Mouse (Mus musculus) hindbrain, embryonic 16.5 days (tissue): ENCODE data around the gene Arrb2. TPM values are rescaled to one million over a fixed set of nuclear protein-coding genes. Genes with fewer than 3 reads are reported as not detected.
"Not testable (repeated sequence)": the region's sequence is repeated elsewhere in the genome, so short reads cannot be mapped to it uniquely, and the experiment has no call there.

Experiments
- ATAC-seq: fragments of 200-750 bp; cut with Nextera tagmentation; 2 replicates; pipeline ENCODE4 v1.8.0; 2017; ENCODE audit warnings: moderate TSS enrichment, moderate library complexity
- H3K27ac ChIP-seq: fragments of 300-500 bp; sonication (generic); 2 replicates; pipeline ENCODE4 v1.5.1; 2014; ENCODE audit warnings: low read depth, mild to moderate bottlenecking, control low read depth, low read length, moderate library complexity
- H3K27me3 ChIP-seq: fragments of 300-500 bp; sonication (generic); replicated peaks from 2 replicates; pipeline ENCODE4 v1.6.1; 2014; ENCODE audit warnings: low read length; ENCODE audit not compliant: control insufficient read depth, insufficient read depth
- H3K36me3 ChIP-seq: fragments of 300-500 bp; sonication (generic); 2 replicates; pipeline ENCODE4 v1.6.1; 2014; ENCODE audit warnings: mild to moderate bottlenecking, low read length, moderate library complexity, mixed read lengths; ENCODE audit not compliant: control insufficient read depth, insufficient read depth
- H3K4me1 ChIP-seq: fragments of 300-500 bp; sonication (generic); 2 replicates; pipeline ENCODE4 v1.6.1; 2014; ENCODE audit warnings: low read depth, low read length; ENCODE audit not compliant: control insufficient read depth, insufficient read depth
- H3K4me2 ChIP-seq: fragments of 300-500 bp; sonication (generic); 2 replicates; pipeline ENCODE4 v1.6.1; 2014; ENCODE audit warnings: mild to moderate bottlenecking, low read length, control low read depth, moderate library complexity
- H3K4me3 ChIP-seq: fragments of 300-500 bp; sonication (generic); 2 replicates; pipeline ENCODE4 v1.5.1; 2014; ENCODE audit warnings: mild to moderate bottlenecking, low read length, control low read depth, moderate library complexity
- H3K9ac ChIP-seq: fragments of 300-500 bp; sonication (generic); 2 replicates; pipeline ENCODE4 v1.6.1; 2014; ENCODE audit warnings: low read depth, mild to moderate bottlenecking, control low read depth, low read length, moderate library complexity
- H3K9me3 ChIP-seq: fragments of 300-500 bp; sonication (generic); 2 replicates; pipeline ENCODE4 v1.6.1; 2014; ENCODE audit warnings: mild to moderate bottlenecking, low read length, moderate library complexity; ENCODE audit not compliant: control insufficient read depth
- WGBS: fragments of 180-500 bp; shearing (Covaris S2); extraction: QIAGEN DNeasy Blood & Tissue Kit; methylation state at CpG from one replicate; pipeline ENCODE4 v1.1.7; 2014; 5-methylcytosine and 5-hydroxymethylcytosine counted together
- polyA plus RNA-seq: library from polyadenylated mRNA; unstranded; fragments of >200 nt; fragmentation: Nextera tagmentation; extraction: Ambion mirVana; gene quantifications from 2 replicates; pipeline ENCODE4 v1.2.1, GENCODE M21; 2015

The Arrb2 gene
- polyA plus RNA-seq, 1 experiment from 2014 or later = 54.9 TPM

DNA sequence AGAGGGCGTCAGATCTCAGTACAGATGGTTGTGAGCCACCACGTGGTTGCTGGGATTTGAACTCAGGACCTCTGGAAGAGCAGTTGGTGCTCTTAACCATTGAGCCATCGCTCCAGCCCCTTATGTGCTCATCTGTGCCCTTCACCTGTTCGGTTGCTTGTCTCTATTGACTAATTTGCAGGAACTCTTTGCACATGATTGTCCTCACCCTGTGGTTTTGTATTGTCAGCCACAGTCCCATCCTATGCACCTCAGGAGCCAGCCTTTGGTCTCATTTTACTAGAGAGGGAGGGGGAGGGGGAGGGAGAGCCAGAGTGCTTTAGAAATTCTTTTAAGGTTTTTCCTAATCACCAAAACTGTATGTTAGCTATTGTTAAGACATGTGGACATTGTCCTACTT is 14.2 kb upstream of the Arrb2 start:
- Histone ChIP-seq H3K4me1 (no peaks in the 10 kb centered on the region), H3K4me3 (no peak overlapping the region), H3K9ac (no peak overlapping the region), H3K27me3 (no peaks in the 10 kb centered on the region), H3K9me3 (no peaks in the 10 kb centered on the region), H3K4me2 (no peak overlapping the region), H3K27ac (no peak overlapping the region), H3K36me3 (no peaks in the 10 kb centered on the region)
- 65% methylated on average over 4 of the region's 4 CpGs for WGBS
- no peak for ATAC-seq

DNA sequence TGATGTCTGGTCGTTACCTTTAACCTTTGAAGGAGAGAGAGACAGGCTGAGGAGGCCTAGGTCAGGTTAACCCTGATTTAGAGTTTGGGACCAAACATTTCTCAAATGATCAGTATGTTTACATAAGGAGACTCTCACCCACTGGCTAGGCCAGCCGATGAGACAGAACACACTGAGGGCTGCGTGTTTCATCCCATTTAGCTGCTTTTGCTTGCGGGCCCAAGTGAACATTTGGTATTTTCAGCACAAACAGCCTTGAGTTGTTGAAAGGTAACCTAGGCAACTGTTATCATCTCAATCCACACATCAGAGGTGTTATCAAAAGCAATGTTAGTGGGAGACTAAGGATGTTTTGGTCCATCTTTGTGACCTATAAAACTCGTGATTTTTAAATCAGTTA is 12.9 kb upstream of the Arrb2 start:
- no peak overlapping the region for H3K9ac ChIP-seq
- no peak overlapping the region for H3K4me3 ChIP-seq
- H3K4me1 ChIP-seq = no peaks in the 10 kb centered on the region
- H3K9me3 ChIP-seq = no peaks in the 10 kb centered on the region
- no peak for ATAC-seq
- no peak overlapping the region for H3K27ac ChIP-seq
- no peak overlapping the region for H3K4me2 ChIP-seq
- WGBS = 74% methylated on average over 5 of the region's 5 CpGs
- no peaks in the 10 kb centered on the region for H3K36me3 ChIP-seq
- H3K27me3 ChIP-seq = no peaks in the 10 kb centered on the region

DNA sequence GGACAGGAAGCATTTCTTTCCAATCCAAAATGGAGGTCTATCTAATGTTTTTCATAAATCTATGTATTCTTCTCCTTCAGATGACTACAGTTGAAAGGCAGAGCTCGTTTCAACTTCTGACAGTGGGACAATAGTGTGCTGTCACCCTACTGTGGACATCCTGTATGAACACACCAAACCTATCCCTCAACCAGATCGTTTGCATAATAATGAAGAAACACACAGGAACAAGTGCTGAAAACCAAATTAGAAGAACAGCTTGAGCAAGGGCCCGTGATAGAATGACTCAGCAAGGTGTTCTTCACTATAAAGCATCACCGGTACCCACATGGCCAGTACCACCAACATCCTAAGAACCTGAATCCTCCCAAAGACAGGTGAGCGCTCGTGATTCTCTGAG is 5.8 kb upstream of the Arrb2 start:
- not testable (repeated sequence) for H3K4me2 ChIP-seq
- 70% methylated on average over 6 of the region's 6 CpGs for WGBS

DNA sequence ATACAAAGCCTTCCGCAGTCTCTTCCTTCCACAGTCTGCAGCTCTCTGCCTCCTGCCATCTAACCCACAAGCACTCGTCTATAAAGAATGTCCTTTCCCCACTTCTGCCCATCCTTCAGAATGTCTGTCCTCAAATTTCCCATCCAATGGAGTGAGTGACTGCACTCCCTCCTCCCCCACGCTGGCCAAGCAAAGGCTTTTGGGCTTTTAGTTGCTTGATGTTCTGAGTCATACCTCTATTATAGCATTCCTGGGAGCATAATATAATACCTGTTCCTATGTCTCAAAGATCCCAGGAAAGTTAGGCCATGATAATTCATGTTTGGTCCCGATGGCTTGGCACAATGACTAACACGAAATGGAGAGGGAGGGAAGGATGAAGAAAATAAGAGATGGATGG is 861 bp upstream of the Arrb2 start:
- ATAC-seq = no peak
- H3K4me1 ChIP-seq = peaks cover 17% of the 10 kb centered on the region
- peak overlapping the region; percentile 16 for H3K9ac ChIP-seq
- H3K27ac ChIP-seq = peak overlapping the region; percentile 56
- H3K4me3 ChIP-seq = peak overlapping the region; percentile 78
- H3K36me3 ChIP-seq = peaks cover 6% of the 10 kb centered on the region
- WGBS = 22% methylated on average over 5 of the region's 5 CpGs
- no peaks in the 10 kb centered on the region for H3K9me3 ChIP-seq
- no peaks in the 10 kb centered on the region for H3K27me3 ChIP-seq
- H3K4me2 ChIP-seq = peak overlapping the region; percentile 83

More for the DNA sequence above, 5.8 kb upstream of the Arrb2 start:
- not testable (repeated sequence) for H3K27me3 ChIP-seq, H3K4me3 ChIP-seq, ATAC-seq, H3K4me1 ChIP-seq, H3K27ac ChIP-seq, H3K9ac ChIP-seq, H3K9me3 ChIP-seq, H3K36me3 ChIP-seq

DNA sequence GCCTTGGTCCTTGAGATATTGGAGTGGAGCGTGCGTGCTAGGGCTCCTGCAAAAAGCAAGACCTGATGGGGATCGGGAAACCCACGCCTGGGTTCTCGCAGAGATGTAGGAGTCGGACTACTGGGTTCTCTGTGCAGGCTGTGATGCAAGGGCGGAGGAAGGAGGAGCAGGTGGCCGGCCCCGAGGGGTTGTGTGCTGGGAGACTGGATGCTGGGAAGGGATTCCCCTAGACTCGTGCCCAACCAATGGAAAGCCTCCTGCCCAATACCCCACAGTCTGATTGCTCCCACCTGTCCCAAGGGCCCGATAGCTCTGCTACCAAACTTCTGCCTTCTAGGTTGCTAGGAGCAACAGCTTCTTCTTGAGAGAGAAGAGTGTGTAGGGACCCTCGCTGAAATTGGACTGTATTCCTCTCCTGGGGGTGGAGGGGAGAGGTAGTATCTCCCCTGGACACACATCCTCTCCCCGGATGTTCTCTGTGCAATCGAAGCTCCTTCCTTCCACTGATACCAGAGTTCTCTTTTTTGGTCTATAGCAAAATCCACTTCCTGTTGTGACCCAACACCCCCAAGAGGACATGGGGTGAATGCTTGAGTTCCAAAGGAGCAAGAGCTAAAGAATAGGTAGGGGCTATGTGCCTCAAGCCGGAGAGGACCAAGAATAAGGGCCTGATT is 597 bp downstream of the Arrb2 start:
- Histone ChIP-seq H3K27me3 (no peaks in the 10 kb centered on the region), H3K27ac (peak overlapping the region; percentile 95), H3K9me3 (no peaks in the 10 kb centered on the region), H3K36me3 (peaks cover 18% of the 10 kb centered on the region), H3K4me2 (peak overlapping the region; percentile 83), H3K4me1 (peaks cover 17% of the 10 kb centered on the region), H3K4me3 (peak overlapping the region; percentile 78), H3K9ac (peak overlapping the region; percentile 95)
- 5% methylated on average over 15 of the region's 15 CpGs for WGBS
- peak; percentile 25 for ATAC-seq

DNA sequence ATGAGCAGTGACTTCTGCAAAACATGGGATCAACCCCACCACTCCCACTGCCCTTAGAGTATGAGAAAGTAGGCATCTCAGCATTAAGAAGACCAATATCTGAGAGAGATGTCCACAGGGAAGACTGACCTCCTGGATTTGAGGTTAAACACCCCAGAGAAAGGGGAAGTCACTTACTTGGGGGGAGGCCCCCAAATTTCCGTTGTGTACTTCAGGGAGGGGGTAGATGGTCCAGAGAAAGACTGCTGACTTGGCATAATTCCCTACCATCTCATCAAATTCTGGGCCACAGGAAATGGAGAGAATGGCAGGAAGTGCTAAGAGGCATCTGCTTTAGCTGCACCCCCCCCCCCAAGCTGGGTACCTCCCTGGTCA is 1.1 kb downstream of the Arrb2 start:
- H3K27ac ChIP-seq = no peak overlapping the region
- 89% methylated on average over 1 of the region's 1 CpGs for WGBS

GRCm38 (mm10) chr11:70433951-70434350 is 1.5 kb downstream of the Arrb2 start:
- H3K27ac ChIP-seq = no peak overlapping the region
- peaks cover 17% of the 10 kb centered on the region for H3K4me1 ChIP-seq
- peaks cover 28% of the 10 kb centered on the region for H3K36me3 ChIP-seq
- no peaks in the 10 kb centered on the region for H3K9me3 ChIP-seq
- ATAC-seq = no peak
- no peaks in the 10 kb centered on the region for H3K27me3 ChIP-seq
- peak overlapping the region; percentile 83 for H3K4me2 ChIP-seq
- peak overlapping the region; percentile 78 for H3K4me3 ChIP-seq
- peak overlapping the region; percentile 95 for H3K9ac ChIP-seq
- 86% methylated on average over 3 of the region's 3 CpGs for WGBS

More for the DNA sequence above, 1.1 kb downstream of the Arrb2 start:
- H3K4me3 ChIP-seq = peak overlapping the region; percentile 78
- H3K4me2 ChIP-seq = peak overlapping the region; percentile 83
- H3K4me1 ChIP-seq = peaks cover 17% of the 10 kb centered on the region
- ATAC-seq = no peak
- no peaks in the 10 kb centered on the region for H3K9me3 ChIP-seq
- H3K27me3 ChIP-seq = no peaks in the 10 kb centered on the region
- peak overlapping the region; percentile 95 for H3K9ac ChIP-seq
- H3K36me3 ChIP-seq = peaks cover 24% of the 10 kb centered on the region

DNA sequence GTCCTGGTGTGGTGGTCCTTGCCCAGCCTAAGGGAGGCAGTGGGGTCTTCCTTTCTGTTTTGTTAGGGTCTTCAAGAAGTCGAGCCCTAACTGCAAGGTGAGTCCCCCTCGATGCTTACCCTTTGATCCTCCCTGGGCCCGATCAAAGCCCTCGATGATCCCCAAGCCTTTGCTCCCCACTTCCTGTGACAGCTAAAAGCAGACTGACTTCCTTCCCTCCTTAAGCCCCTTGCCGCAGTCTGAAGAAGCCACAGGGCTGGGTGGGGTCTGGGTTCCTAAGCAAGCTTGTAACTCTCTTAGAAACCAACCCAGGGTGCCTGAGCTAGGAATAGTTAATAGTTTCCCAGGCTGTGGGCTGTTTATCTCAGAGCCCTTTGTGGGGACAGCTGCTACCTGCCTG is 3.0 kb downstream of the Arrb2 start:
- H3K4me1 ChIP-seq = peaks cover 17% of the 10 kb centered on the region
- no peak overlapping the region for H3K27ac ChIP-seq
- no peak overlapping the region for H3K4me3 ChIP-seq
- WGBS = 87% methylated on average over 5 of the region's 5 CpGs
- H3K27me3 ChIP-seq = no peaks in the 10 kb centered on the region
- ATAC-seq = no peak
- no peaks in the 10 kb centered on the region for H3K9me3 ChIP-seq
- peaks cover 31% of the 10 kb centered on the region for H3K36me3 ChIP-seq
- H3K9ac ChIP-seq = no peak overlapping the region
- H3K4me2 ChIP-seq = no peak overlapping the region

DNA sequence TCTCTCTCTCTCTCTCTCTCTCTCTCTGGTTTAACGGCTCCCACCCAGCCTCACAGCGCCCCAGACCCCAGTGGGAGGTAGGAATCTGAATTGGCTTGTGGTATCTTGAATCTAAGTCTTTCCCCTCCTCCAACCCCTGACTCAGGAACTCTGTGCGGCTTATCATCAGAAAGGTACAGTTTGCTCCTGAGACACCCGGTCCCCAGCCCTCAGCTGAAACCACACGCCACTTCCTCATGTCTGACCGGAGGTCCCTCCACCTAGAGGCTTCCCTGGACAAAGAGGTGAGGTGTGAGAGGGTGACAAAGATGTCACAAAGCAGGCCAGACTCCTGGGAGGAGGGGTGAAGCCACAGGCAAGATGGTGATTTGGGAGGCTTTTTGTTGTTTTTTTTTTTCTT is 5.0 kb downstream of the Arrb2 start:
- no peak overlapping the region for H3K4me3 ChIP-seq
- no peak overlapping the region for H3K9ac ChIP-seq
- H3K27me3 ChIP-seq = no peaks in the 10 kb centered on the region
- H3K4me1 ChIP-seq = peaks cover 17% of the 10 kb centered on the region
- ATAC-seq = no peak
- WGBS = 85% methylated on average over 6 of the region's 6 CpGs
- peaks cover 43% of the 10 kb centered on the region for H3K36me3 ChIP-seq
- no peaks in the 10 kb centered on the region for H3K9me3 ChIP-seq
- H3K27ac ChIP-seq = no peak overlapping the region
- no peak overlapping the region for H3K4me2 ChIP-seq
